Mouse (Mus musculus) thymus, adult 2 months (tissue): ENCODE data around the gene Scarb1. TPM values are rescaled to one million over a fixed set of nuclear protein-coding genes. Genes with fewer than 3 reads are reported as not detected.

Experiments
- DNase-seq: peaks from one replicate; pipeline ENCODE4 v3.0.0; 2021
- H3K27ac ChIP-seq: fragments of 200-500 bp; 2 replicates; pipeline ENCODE4 v1.5.1; 2012; ENCODE audit warnings: low read length, control low read depth; ENCODE audit not compliant: control insufficient read depth, insufficient read depth
- H3K27me3 ChIP-seq: fragments of 200-500 bp; 2 replicates; pipeline ENCODE4 v1.6.1; 2012; ENCODE audit warnings: mild to moderate bottlenecking, low read length, moderate library complexity, mixed read lengths; ENCODE audit not compliant: control insufficient read depth, insufficient read depth
- H3K36me3 ChIP-seq: fragments of 200-500 bp; 2 replicates; pipeline ENCODE4 v1.6.1; 2012; ENCODE audit warnings: mild to moderate bottlenecking, low read length, moderate library complexity; ENCODE audit not compliant: control insufficient read depth, insufficient read depth
- H3K4me1 ChIP-seq: fragments of 200-500 bp; replicated peaks from 2 replicates; pipeline ENCODE4 v1.6.1; 2012; ENCODE audit warnings: low read length; ENCODE audit not compliant: control insufficient read depth, insufficient read depth
- H3K4me3 ChIP-seq: fragments of 200-500 bp; 2 replicates; pipeline ENCODE4 v1.5.1; 2012; ENCODE audit warnings: mild to moderate bottlenecking, low read length, control low read depth, moderate library complexity; ENCODE audit not compliant: control insufficient read depth, insufficient read depth
- CTCF ChIP-seq: fragments of 200-500 bp; IDR thresholded peaks from 2 replicates; pipeline ENCODE4 v1.5.1; 2012; ENCODE audit warnings: mild to moderate bottlenecking, control low read depth, low read length, moderate library complexity, borderline replicate concordance; ENCODE audit not compliant: control insufficient read depth, poor library complexity, insufficient read depth; ENCODE audit errors: extremely low read depth
- POLR2A ChIP-seq: fragments of 200-500 bp; IDR thresholded peaks from 2 replicates; pipeline ENCODE4 v1.6.1; 2012; ENCODE audit warnings: mild to moderate bottlenecking, low read length, control low read depth, moderate library complexity; ENCODE audit not compliant: control insufficient read depth, poor library complexity, insufficient read depth; ENCODE audit errors: extremely low read depth
- WGBS: fragments of 180-500 bp; shearing (Covaris S2); methylation state at CpG from one replicate; pipeline ENCODE4 v1.1.7; 2018; 5-methylcytosine and 5-hydroxymethylcytosine counted together
- polyA plus RNA-seq: library from polyadenylated mRNA; depleted of rRNA; stranded (reverse); fragments of >200 nt; gene quantifications from 2 replicates; pipeline ENCODE4 v1.2.3, GENCODE M21; 2012

Gene Scarb1
- polyA plus RNA-seq, 1 experiment = 80.7 TPM

DNA sequence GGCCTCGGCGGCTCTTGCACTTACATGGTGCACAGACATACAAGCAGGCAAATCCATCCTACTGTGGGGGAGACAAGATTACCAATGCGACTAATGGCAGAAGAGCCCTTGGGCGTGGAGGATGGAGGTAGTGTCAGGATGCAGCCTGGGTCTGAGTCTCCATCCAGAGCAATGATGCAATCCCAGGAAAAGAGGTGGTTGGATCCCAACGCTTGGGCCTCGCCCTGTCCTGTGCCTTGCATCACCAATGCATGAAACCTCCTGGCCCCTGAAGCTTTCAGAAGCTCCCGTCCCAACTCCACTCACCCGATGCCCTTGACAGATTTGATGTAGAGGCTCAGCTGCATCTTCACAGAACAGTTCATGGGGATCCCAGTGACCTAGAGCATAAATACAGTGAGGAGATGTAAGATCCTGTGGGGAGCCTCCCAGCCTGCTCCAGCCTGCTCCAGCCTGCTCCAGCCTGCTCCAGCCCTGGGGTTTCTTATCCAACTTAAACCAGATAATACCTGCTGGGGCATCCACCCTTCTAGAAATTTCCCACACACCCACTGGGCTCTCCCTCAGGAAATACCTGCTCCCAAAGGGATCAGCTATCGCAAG, 53.7 kb downstream of the Scarb1 start:
- TF ChIP-seq CTCF = no peak
- H3K4me1 ChIP-seq = no peaks in the 10 kb centered on the region
- H3K4me3 ChIP-seq = no peak overlapping the region
- WGBS = 97% methylated on average over 9 of the region's 9 CpGs
- H3K27me3 ChIP-seq = no peaks in the 10 kb centered on the region
- no peak overlapping the region for H3K27ac ChIP-seq
- no peaks in the 10 kb centered on the region for H3K36me3 ChIP-seq
- no peak for DNase-seq

DNA sequence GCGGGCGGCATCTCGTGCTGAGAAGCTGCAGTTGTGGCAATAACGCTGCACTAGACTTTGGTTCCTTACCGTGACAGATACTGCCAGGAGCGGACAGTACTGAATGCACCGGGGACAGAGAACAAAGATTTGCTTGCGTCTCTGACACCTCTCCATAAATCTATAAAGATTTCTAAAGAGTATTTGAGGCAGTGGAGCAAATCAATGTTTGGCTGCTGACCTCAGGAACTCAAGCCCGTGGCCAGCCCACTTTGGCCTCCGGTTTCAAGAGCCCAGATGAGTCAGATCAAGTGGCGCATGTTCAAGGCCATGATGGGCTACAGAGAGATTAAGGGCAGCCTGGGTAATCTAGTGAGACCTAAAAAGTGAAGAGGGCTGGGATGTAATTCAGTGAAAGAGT, 54.8 kb downstream of the Scarb1 start:
- no peak overlapping the region for H3K27ac ChIP-seq
- no peak for TF ChIP-seq POLR2A
- TF ChIP-seq CTCF = no peak
- H3K4me1 ChIP-seq = no peaks in the 10 kb centered on the region
- no peaks in the 10 kb centered on the region for H3K36me3 ChIP-seq
- 97% methylated on average over 11 of the region's 11 CpGs for WGBS
- DNase-seq = no peak
- H3K27me3 ChIP-seq = no peaks in the 10 kb centered on the region
- H3K4me3 ChIP-seq = no peak overlapping the region

DNA sequence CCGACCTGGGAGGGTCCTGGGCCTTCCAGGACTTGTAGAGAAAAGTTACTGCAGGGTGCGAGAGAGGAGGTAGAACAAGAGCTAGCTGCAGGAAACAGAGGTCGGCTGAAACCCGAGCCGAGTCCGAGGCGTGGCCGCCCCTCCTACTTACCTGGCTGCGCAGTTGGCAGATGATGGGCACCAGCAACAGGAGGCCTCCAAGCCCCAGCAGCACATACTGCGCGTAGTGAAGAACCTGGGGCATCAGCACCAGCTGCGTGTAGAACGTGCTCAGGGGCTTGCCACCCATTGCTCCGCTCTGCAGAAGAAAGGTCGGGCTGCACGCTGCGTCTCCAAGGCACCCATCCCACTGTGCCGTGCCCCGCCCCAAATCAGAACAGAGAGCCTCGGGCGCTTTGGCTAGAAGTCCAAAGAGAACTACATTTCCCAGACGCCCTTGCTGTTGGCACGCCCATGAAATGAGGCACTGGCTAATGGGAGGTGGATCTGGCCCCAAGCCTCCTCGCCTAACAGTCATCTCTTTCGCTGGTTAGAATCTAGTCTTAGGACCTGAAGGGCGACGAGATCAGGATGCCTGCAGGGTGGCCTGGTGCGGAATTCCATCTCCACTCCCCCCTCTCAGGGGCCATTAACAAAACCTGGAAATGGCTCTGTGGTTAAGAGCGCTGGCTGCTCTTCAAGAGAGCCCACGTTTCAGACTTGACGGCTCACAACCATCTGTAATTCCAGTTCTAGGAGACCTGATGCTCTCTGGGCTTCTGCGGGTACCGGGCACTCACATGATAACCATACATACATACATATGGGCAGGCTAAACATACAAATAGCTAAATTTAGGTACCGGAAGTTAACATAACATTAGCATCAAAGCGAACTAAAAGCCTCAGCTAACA, 56.9 kb downstream of the Scarb1 start:
- no peaks in the 10 kb centered on the region for H3K4me1 ChIP-seq
- DNase-seq = no peak
- no peaks in the 10 kb centered on the region for H3K36me3 ChIP-seq
- TF ChIP-seq CTCF = no peak
- TF ChIP-seq POLR2A = no peak
- 90% methylated on average over 35 of the region's 35 CpGs for WGBS
- no peaks in the 10 kb centered on the region for H3K27me3 ChIP-seq
- no peak overlapping the region for H3K27ac ChIP-seq
- no peak overlapping the region for H3K4me3 ChIP-seq

DNA sequence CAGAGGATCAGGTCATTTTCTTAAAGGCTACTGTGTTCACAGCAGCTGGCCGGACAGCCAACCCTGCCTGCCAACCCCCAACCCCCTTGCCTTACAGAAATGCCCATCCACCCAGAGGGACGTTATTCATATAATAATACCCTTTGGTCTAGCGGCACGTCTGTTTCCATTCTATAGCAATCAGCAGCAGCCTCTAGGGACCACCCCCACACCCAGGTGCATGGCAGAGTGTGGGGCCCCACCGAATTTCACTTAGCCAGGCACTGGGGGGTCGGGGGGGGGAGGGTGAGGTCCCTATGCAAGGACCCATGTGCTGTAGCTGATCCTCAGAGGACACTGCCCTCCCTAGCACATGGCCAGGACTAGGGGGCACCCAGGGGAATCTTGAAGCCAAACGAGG, 61.7 kb downstream of the Scarb1 start:
- no peaks in the 10 kb centered on the region; the same call in 1 of the 2 replicates for H3K4me1 ChIP-seq
- no peaks in the 10 kb centered on the region for H3K36me3 ChIP-seq
- no peaks in the 10 kb centered on the region for H3K27me3 ChIP-seq
- no peak overlapping the region for H3K4me3 ChIP-seq
- no peak for TF ChIP-seq POLR2A
- TF ChIP-seq CTCF = no peak
- H3K27ac ChIP-seq = no peak overlapping the region
- no peak for DNase-seq
- WGBS = 88% methylated on average over 7 of the region's 7 CpGs

DNA sequence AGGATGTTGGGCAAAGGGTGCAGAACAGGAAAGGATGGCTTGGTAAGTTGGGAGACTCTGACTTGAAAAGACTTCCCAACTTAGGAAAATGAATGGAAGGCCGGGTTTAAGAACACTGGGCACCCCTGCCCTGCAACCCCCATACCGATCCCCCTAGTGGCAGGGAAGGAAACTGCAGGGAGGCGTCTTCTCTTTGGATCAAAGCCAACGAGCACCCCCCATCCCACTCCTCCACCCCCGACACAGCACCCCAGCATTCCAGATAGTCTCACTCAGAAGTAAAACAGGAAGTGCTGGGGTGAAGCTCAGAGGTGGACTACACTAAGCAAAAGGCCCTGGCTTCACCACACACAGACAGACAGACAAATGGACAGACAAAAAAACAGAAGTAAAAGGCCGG, 62.6 kb downstream of the Scarb1 start:
- Histone ChIP-seq H3K27ac (no peak overlapping the region), H3K27me3 (no peaks in the 10 kb centered on the region), H3K36me3 (no peaks in the 10 kb centered on the region), H3K4me1 (no peaks in the 10 kb centered on the region; the same call in 1 of the 2 replicates), H3K4me3 (no peak overlapping the region)
- WGBS = 43% methylated on average over 6 of the region's 6 CpGs
- TF ChIP-seq POLR2A (no peak), CTCF (peak; percentile 90)
- DNase-seq = peak; percentile 46

DNA sequence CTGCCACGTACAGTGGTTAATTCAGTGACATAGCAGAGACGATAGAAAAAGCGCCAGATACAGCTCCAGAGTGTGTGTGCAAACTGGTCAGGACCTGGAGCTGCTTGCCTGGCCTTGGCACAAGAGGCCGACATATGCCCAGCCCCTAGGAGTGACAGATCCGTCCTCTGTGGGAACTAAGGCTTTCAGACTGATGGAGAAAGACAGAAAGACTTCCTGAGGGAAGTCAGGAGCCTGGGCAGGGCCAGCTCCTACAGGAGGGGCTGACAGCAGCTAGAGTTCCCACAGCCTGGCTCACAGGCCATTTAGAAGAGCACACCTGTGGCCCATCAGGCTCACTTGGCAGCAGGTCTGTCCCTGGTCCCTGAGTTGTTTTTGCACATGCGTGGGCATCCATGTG, 63.6 kb downstream of the Scarb1 start:
- Histone ChIP-seq H3K4me3 (no peak overlapping the region), H3K4me1 (no peaks in the 10 kb centered on the region; the same call in 1 of the 2 replicates), H3K36me3 (no peaks in the 10 kb centered on the region), H3K27me3 (no peaks in the 10 kb centered on the region), H3K27ac (no peak overlapping the region)
- TF ChIP-seq CTCF (no peak; the same call in 1 of the 2 replicates), POLR2A (no peak)
- 90% methylated on average over 6 of the region's 6 CpGs for WGBS
- no peak for DNase-seq
